Mouse (Mus musculus) heart, postnatal 36 days (tissue): ENCODE results near the gene Hist2h2aa1. TPM values are rescaled to one million over a fixed set of nuclear protein-coding genes. Genes with fewer than 3 reads are reported as not detected.
A peak's percentile ranks its signal among the peaks of the same experiment; 100 is the strongest.

Experiments
- DNase-seq, 2 experiments: peaks; one replicate each; pipeline ENCODE4 v3.0.0; 2021 to 2022
- intact Hi-C: fragments of 180-260 bp; cut with DNase I; formaldehyde crosslinking; loops from one replicate; pipeline ENCODE4 v1.15.1; 2025
- total RNA-seq, 2 experiments: library from RNA; stranded (reverse); gene quantifications; 2 replicates each; pipeline ENCODE4 v1.2.3; 2021

Gene Hist2h2aa1
- total RNA-seq, 2 experiments from 2014 or later, result 6.4 to 16.6 TPM

- no peak for DNase-seq
- intact Hi-C loops, result no loop called here
These were observed 2.3 kb downstream of the Hist2h2aa1 start for GRCm38 (mm10) chr3:96247356-96248140.

- intact Hi-C loops, result no loop called here
- no peak for DNase-seq
These were observed 3.1 kb downstream of the Hist2h2aa1 start for GRCm38 (mm10) chr3:96248141-96249033.

- no peak for DNase-seq
- intact Hi-C loops, result no loop called here
These were observed 3.7 kb downstream of the Hist2h2aa1 start for GRCm38 (mm10) chr3:96249034-96249345.

GRCm38 (mm10) chr3:96250890-96251289 lies 5.6 kb downstream of the Hist2h2aa1 start:
- DNase-seq, result no peak
- intact Hi-C loops, result no loop called here

GRCm38 (mm10) chr3:96251787-96252186 lies 6.5 kb downstream of the Hist2h2aa1 start:
- no peak for DNase-seq
- intact Hi-C loops, result no loop called here

GRCm38 (mm10) chr3:96254683-96255355 lies 9.5 kb downstream of the Hist2h2aa1 start:
- DNase-seq, result no peak
- intact Hi-C loops, result no loop called here

GRCm38 (mm10) chr3:96255926-96256593 lies 10.8 kb downstream of the Hist2h2aa1 start:
- intact Hi-C loops, result no loop called here
- DNase-seq, result no peak

- DNase-seq, result no peak
- intact Hi-C loops, result no loop called here
These were observed 11.9 kb downstream of the Hist2h2aa1 start for GRCm38 (mm10) chr3:96257190-96257589.

- intact Hi-C loops, result no loop called here
- DNase-seq, result no peak
These were observed 14.9 kb downstream of the Hist2h2aa1 start for GRCm38 (mm10) chr3:96260220-96260619.

- DNase-seq, result no peak
- intact Hi-C loops, result loop anchor here (2.0 kb wide), 2 partner anchors 19 to 41 kb away; partner anchors contain the start of genes Hist2h2ac and Hist2h2be
These were observed 16.3 kb downstream of the Hist2h2aa1 start for GRCm38 (mm10) chr3:96261623-96262022.

- peak; percentile 83 to 85 for DNase-seq
- intact Hi-C loops, result loop anchor here (2.0 kb wide), 2 partner anchors 20 to 42 kb away; partner anchors contain the start of genes Hist2h2ac and Hist2h2be
These were observed 17.0 kb downstream of the Hist2h2aa1 start for GRCm38 (mm10) chr3:96262216-96262875.

GRCm38 (mm10) chr3:96262979-96263550 lies 17.8 kb downstream of the Hist2h2aa1 start, which contains the start of gene Hist2h4:
Hist2h4 (minus strand) TSS chr3:96263311.
- intact Hi-C loops, result loop anchor here (2.0 kb wide), 2 partner anchors 20 to 42 kb away; partner anchors contain the start of genes Hist2h2ac and Hist2h2be
- DNase-seq, result peak; percentile 95 to 97

GRCm38 (mm10) chr3:96263558-96264403 lies 18.5 kb downstream of the Hist2h2aa1 start:
- intact Hi-C loops, result loop anchor here (2.0 kb wide), 2 partner anchors 21 to 43 kb away; partner anchors contain the start of genes Hist2h2ac and Hist2h2be
- DNase-seq, result peak; percentile 59 to 75

- intact Hi-C loops, result no loop called here
- DNase-seq, result no peak
These were observed 19.2 kb downstream of the Hist2h2aa1 start for GRCm38 (mm10) chr3:96264404-96264949.

- intact Hi-C loops, result no loop called here
- no peak for DNase-seq
These were observed 20.9 kb downstream of the Hist2h2aa1 start for GRCm38 (mm10) chr3:96266132-96266710.

- intact Hi-C loops, result no loop called here
- DNase-seq, result no peak
These were observed 22.2 kb downstream of the Hist2h2aa1 start for GRCm38 (mm10) chr3:96267541-96267940.

GRCm38 (mm10) chr3:96268051-96268775 lies 22.9 kb downstream of the Hist2h2aa1 start, which contains the start of gene Hist2h3b:
Hist2h3b (plus strand) TSS chr3:96268654.
- peak; percentile 82 to 83 for DNase-seq
- intact Hi-C loops, result no loop called here
